Mouse (Mus musculus) c-Kit-positive CD71-positive TER-119-negative erythroid progenitor cells, embryonic 14.5 days (primary cell): Measurements from ENCODE around the gene Ggt5.
"Not testable (repeated sequence)": the region's sequence is repeated elsewhere in the genome, so short reads cannot be mapped to it uniquely, and the experiment has no call there.

Experiments
- DNase-seq: peaks from one replicate; pipeline ENCODE4 v3.0.0-alpha.2; 2013; ENCODE audit warnings: low read depth

Ggt5 gene

DNA sequence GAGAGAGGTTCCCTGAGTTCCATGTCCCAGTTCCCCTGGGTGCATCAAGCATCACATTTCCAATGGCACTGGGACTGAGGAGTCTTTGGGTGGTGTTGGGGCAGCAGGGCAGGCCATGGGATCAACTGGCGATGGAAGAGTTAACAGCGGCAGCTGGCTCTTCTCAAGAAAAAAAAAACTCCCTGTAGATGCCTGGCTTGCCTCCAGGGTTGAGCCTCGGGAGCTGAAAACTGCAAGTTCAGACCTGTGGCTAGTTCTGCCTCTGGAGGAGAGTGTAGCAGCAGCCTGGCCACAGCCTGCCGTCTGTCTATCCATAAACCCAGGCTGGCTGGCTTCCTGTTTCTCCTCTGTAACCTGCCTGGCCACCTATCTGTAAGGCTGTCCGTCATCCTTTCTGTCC is at the start of gene Ggt5:
TSS of gene Ggt5 (plus strand) at position 212 of the 400 bp plus-strand sequence.
- DNase-seq: no peak

DNA sequence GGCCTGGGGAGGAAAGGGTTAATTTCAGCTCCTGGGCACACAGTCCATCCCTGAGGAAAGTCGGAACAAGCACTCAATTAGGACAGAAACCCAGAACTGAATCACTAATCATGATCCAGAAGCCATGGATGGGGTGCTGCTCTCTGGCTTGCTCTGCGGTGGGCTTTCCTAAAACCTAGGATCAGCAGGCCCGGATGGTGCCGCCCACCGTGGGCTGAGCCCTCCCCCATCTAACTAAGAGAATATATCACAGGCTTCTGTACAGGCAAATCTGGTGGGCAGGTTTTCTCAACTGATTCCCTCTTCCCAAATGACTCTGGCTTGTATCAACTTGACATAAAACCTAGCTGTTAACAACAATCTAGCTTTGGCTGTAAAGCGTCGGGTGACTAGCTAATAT is 41.2 kb upstream of the Ggt5 start:
- no peak for DNase-seq

DNA sequence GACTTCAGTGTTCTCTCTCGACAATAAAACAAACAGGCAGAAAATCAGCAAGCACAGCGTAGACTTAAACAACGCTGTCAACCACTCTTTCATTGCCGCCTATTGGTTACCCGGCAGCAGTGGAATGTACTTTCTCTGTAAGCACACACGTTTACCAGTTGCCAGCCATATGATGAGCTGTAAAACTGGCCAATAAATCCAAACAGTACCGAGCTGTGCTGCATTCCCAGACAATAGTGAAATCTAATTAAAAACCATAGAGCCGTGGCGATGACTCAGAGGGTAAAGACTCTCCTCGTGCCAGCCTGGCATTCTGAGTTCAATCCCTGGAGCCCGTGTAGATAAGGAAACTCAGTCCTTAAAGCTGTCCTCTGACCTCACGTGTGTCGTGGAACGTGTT is 40.7 kb upstream of the Ggt5 start:
- no peak for DNase-seq

DNA sequence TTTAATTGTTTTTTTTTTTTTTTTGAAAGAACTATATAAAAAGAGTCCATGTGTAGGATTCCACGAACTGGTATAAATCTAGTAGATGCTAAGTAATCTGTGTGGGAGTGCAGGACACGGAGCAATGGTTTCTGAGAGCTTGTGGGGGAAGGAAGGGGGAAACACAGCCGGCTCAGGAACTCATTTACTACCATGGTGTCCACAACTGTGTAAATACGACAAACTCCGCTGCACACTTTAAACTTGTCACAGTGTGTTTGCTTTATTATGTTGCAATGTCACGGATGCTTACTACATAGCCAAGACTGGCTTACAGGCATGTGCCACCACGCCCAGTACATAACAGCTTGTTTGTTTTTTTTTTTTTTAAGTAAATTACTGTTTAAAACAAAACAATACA is 39.3 kb upstream of the Ggt5 start:
- no peak for DNase-seq

DNA sequence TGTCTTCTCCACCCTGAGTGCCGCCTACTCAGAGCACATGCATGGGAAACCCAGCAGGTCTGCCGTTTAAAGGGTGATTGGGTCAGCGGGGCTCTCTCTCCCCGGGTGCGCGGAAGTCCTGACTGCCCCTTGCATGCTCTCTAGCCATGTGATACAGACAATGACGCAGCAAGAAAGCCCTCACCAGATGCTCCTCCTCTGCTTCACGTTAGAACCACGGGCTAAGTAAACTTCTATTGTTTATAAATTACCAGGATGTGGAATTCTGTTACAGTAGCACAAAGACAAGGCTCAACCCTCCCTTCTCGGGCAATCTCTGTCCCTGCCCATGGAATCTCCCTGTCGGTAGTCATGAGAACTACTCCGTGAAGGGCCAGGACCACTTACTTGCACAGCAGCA is 38.0 kb upstream of the Ggt5 start:
- DNase-seq: no peak

DNA sequence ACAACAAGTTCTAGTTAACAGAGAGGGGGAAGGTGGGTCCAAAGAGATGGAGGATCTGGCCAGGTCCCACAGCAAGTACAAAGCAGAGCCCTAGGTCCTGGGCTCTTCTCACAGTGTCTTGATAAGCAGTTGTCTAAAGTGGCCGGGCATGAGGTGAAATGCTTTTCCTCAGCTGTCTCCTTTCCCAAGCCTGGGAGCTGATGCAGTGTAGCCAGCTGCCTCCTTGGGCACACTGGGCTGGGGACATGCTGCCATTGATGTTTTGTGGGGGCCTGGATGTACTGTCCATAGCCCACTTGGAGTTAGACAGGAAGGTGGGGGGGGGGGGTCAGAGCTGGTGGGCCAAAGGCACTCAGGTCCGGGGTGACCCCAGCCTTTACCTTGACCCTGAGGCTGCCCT is 37.0 kb upstream of the Ggt5 start:
- no peak for DNase-seq

DNA sequence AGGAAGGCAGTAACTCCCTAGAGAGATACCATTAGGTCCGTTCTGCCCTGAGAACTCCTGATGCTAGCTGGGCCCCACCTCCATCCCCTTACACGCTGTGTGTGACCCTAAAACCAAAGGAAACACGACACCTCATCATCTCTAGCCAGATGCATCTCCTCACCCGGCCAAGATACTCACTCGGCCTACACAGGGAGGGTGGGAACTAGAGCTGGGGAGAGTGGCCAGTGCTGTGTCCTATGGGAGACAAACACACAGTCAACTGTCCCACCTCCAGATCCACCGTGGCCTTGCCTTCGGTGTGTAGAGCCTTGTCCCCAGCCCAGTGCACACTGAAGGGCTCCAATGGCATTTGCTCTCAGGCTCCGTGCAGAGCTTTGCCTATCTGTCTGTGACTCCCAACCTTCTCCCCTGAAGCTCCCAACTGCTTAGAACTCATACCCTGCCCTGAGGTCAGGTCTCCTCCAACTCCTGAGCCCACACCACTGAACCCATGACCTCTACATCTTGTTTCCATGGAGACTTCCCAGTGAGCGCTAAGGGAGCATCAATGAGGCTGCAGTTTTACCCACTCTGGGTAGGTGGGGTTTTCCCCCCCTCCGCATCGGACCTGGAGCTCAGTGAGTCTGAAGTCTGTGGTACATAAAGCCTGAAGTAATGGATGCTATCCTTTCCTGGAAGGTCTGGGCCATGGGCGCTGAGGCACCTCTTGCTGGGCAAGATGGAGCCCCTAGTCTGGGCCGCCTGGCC is 36.3 kb upstream of the Ggt5 start:
- DNase-seq: no peak

DNA sequence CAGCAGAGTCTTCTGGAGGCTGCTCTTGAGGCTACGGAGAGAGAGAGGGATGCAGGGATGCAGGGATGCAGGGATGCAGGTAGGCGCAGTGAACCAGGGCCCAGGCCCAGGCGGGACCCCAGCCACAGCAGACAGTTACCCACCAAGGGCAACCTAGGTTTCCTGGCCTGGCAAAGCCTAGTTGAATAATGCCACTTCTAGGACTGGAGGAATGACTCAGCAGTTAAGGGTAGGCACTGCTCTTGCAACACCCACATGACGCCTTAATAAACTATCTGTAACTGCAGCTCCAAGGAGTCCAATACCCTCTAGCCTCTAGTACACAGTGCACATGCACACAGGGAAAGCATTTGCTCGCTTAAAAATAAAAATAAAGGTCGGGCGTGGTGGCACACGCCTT is 35.0 kb upstream of the Ggt5 start:
- no peak for DNase-seq

DNA sequence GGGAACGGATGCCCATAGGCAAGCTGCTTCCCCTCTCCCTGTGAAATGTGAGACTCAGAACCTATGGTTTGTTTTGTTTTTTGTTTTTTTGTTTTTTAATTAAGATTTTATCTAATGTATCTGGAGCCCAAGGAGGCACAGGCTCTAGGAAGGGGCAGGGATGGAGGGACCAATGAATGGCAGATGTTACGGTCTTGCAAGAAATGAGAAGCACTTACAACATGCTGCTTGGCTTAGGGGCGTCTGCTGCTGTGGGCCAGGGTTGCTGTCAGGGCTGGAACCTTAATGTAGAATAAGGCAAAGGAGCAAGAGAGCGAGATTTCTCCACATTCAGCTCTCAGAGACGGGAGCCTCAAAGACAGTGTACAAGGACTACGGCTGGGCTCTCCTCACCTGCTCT is 33.6 kb upstream of the Ggt5 start:
- no peak for DNase-seq

DNA sequence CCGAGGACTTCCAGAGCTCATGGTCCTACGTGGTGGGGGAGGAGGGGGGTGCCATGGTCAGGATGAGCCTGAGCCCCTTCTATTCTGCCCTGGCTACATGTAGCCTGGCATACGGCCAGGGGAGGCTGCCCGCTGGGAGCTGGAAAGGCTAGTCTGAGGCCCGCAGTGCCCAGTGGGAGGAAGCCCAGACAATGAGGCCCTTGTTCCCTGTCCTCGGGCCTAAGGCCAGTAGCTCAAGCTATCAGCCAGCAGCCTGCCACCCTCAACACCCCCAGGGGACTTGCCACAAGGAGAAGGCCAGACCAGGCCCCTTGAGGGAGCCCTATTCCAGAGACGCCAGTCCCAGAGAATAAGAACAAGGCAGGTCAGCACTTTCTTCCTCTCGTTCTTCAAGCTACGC is 33.1 kb upstream of the Ggt5 start:
- DNase-seq: no peak

DNA sequence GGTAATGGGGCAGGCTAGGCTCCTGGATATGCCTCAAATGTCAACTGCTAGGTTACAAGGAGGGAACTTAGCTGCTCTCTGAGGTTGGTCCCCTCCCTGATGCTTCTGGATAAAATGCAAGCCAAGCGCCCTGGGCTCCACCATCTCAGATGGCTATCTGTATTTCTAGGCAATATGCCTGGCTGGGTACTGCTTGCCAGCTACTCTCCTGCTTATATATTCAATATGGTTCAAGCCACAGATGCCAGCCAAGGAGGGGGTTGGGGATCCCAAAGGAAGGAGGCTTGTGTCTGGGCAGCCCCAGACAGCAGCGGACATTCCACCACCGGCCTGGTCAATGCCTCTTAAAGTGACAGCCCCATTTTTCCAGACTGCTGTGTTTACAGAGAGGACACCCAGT is 30.6 kb upstream of the Ggt5 start:
- DNase-seq: no peak

DNA sequence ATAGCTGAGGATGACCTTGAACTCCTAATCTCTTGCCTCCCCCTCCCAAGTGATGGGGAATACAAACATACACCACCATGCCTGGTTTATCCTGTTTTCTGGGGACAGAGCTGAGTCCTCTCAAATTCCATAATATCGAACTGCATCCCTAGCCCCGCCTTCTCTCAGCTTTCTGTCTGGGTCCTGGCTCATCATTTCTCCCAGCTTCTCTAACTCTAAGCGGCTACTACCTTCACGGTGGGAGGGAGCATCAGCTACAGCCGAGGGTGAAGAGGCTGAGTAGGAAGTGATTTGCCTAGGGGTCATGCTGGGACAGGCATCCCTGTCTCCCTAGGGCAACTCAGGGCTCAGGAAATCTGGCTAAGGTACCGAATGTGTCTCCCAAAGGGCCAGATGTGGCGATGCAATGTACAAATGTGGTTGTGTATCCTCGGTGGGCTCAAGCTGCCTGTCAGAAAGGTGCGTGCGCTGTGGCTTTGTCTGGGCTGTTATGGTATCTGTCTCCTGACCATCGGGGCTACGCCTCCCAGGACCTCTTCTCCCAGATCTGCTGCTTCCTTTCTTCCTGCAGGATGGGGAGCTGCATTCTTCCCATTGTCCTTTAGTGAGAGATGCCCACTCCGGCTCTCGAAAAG is 30.0 kb upstream of the Ggt5 start:
- no peak for DNase-seq

DNA sequence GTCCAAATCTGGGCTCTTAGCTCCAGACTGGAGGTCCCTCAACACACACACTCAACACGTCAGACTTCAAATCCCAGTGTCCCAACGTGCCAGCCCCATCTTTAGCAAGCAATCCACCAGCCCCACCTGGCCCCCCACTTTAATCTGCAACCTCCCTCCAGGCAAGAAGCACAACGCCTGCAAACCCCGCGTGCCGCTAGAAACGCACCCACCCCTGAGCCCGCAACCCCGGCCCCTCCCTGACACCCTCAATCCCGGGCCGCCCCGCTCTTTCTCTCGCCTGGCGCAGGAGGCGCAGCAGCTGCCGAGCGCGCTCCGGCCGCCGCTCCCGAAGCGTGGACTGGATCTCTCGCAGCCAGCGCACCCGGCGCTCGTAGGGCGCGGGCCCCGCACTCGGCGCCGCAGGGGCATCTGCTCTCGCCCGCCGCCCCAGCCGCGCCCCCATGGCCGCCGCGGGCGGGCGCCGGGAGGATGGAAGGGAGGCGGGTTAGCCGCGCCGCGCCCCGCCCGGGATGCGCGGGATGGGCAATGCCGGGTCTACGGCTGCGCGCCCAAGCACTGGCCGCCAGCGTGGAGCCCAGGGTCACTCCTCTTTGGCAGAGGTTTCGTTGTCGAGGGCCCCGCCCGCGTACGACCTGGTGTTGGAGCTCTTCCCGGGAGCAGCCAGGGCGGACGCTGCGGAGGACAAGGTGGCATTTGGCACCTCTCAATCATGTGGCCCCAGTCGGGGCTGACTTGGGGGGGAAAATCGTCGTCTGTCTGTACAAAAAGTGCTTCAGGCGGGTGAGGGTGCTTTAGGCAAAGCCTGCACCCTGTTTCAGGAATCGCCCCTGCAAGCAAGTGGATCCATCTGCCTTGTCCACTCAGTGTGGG is 29.2 kb upstream of the Ggt5 start, which contains the start of gene Lrrc75b:
TSS of gene Lrrc75b (minus strand) at position 655 of the 873 bp plus-strand sequence.
- no peak for DNase-seq

DNA sequence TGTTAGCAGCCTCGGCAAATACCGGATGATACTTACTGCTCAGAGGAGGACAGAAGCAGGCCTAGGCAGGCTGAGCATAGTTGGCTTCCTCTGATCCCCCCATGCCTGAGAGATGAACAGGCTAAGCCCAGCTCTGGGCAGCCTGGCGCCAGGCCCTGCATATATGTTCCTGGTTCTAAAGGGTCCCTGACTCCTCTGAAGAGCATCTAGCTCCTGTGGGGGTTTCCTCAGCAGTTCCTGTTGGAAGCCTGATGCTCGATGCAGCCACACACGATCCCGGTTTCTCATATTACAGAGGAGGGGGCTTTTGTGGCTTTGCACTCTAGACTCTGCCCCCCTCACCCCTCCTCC is 28.6 kb upstream of the Ggt5 start:
- DNase-seq: no peak

DNA sequence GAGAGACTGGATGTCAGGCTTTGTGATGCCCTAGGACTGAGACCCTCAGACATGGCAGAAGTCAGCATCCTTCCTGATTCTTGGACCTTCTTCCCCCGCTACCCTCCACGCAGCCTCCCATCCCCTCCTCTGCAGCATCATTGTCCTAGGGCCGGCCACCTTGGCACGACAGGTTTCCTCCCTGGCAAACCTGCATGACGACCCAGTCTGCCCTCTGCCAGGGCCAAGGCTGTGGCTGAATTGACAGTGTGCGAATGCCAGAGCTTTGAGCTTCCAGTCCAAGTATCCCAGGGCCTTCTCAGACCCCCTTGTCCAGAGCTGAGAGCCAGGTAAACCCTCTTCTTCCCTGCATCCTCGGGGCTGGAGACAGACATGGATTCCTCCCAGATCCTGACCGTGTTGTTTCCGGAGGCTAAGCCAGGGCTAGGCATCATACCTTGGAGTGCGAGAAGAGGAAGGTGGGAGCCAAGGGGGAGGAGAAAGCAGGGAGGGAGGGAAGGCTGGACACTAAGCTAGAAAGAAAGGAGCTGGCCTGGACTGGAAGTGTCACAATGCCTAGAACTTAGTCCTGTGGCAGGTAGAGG is 28.0 kb upstream of the Ggt5 start, which contains the start of gene Ggt1:
TSS of gene Ggt1 (plus strand) at position 534 of the 584 bp plus-strand sequence.
- DNase-seq: no peak

DNA sequence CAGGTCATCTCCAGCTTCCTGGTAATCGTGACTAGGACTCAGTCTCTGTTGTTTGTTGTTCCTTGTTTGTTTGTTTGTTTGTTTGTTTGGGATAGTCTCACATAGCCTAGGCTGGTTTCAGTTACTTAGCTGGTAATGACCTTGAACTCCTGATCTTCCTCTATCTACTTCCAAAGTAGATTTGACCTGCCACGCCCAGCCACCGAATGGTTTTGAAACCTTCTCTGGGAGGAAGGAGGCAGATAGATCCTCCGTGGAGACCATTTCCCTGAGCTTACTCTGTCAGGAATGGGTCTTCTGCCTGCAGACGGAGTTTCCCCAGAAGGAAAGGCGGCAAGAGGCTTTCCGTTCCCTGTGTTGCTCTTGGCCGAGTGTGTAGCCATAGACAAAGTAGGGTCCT is 26.5 kb upstream of the Ggt5 start:
- no peak for DNase-seq

DNA sequence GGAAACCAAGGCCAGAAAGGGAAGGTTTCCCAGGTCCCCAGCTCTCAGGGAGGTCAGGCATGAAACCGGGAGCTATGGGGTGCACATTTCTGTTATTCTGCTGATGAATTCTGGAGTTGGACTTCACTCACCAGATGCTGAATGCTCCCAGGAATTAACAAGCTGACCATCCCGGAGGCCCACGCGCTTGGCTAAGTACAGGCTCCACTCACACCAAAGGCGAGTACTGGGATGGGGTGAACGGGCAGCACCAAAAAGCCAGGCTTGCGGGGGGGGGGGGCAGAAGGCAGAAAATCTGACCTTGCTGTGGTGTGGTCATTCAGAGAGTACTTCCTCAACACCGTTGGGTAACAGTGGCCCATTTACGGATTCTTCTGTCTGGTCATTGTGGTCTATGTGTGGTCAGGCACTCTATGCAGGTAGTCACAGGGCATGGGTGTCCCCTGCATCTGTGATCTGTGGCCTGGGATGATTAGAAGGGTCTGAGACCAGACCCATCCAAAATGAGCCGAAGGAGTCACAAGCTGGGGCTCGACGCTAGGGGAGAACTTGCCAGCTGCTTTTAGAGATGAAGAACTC is 24.4 kb upstream of the Ggt5 start:
- DNase-seq: no peak

DNA sequence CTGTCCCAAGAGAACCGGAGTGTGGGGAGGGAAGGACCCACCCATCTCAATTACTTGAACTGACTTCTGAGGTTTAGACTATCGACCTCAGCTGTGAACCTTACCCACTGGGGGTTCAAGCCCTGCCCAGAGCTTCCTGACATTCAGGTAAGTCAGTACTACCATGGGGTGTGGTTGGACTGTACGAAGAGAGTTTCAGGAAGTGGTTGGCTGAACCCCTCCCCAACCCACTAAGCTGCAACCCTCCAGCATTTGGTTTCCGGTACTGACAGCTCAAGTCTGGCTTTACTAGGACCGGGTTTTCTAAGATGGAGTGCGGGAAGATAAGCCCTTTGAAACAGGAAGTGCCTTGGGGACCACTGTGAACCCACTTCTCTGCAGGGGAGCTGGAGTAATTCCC is 23.7 kb upstream of the Ggt5 start:
- no peak for DNase-seq

DNA sequence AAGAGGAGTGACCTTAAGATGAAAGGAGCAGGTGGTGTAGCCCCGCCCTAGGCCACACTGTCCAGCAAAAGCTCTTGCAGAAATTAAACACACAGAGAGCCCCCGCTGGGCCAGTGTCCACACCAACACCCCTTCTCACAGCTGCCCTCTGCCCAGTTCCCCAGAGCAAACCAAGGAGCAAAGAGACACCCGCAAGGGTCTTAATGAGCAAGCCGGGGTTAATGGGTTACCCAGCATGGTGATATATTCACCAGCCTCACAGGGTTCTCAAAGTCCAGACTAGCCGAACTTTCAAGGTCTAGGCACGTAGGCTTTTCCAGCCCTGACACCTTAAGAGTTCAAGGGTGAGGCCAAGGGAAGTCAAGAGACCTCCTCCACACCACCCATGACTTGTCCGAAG is 23.2 kb upstream of the Ggt5 start:
- DNase-seq: no peak

DNA sequence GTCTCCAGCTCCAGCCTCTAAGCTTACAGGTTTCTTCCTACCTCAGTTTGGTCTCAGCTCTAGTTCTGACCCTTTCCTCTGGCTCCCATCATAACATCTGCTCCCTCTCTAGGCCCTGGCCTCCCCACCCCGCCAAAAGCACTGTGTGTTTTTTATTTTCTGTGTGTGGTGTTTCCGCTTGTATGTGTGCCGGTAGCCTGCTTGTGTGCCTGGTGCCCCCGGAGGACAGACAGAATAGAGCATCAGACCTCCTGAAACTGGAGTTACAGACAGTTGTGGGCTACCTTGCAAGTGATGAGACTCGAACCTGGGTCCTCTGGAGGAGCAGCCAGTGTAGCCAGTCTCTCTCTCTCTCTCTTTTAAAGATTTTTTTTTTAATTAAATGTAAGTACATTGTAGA is 22.8 kb upstream of the Ggt5 start:
- no peak for DNase-seq

DNA sequence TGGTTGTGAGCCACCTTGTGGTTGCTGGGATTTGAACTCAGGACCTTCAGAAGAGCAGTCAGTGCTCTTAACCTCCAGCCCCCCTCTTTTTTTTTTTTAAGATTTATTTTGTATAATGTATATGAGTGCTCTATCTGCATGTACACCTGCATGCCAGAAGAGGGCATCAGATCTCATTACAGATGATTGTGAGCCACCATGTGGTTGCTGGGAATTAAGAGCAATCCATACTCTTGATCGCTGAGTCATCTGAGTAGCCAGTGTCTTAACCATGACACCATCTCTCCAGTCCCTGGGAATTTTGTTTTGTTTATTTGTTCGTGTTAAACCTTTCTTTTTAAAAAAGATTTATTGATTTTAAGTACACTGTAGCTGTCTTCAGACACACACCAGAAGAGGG is 22.4 kb upstream of the Ggt5 start:
- not testable (repeated sequence) for DNase-seq

DNA sequence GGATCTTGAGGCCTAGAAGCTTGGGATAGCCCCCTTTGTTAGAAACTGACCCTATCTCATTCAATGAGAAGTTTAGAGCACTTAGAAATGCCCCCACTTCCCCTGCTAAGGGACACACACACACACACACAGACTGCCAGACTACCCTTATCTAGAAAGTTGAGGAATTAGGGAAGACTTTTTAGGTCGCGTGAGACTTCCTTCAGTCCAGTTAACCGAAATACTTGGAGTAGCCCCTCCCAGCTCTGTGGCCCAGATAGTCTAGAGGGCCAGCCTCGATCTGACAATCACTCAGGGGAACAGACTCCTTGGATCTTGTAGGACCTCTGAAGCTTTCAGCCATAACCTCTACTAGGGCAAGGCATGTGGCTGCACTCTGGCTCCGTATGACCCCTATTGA is 21.1 kb upstream of the Ggt5 start:
- DNase-seq: no peak
